In genomic region chr12:99723791-99724190, GRCm38 (mm10) we compare ENCODE assay signal across 14 mouse cellular contexts.
"Had no signal": no experiment of that assay in that cellular context is flagged by ENCODE, and none has a peak within 500 bp of the region (broad histone marks: within the 10 kb centered on the region; RNA-seq: fewer than 3 reads in every experiment).

No protein-coding gene starts in this region.

- H3K4me2 ChIP-seq: kidney, embryonic 15.5 days; limb, embryonic 15.5 days; liver, embryonic 12.5 days; midbrain, embryonic 12.5 days; neural tube, embryonic 13.5 days; stomach, embryonic 15.5 days had no signal

- H3K27ac ChIP-seq: kidney, embryonic 15.5 days; limb, embryonic 15.5 days; liver, embryonic 12.5 days; midbrain, embryonic 12.5 days; neural tube, embryonic 13.5 days; stomach, embryonic 15.5 days had no signal

- H3K4me1 ChIP-seq: kidney, embryonic 15.5 days; liver, embryonic 12.5 days; megakaryocyte, embryonic 14.5 days; midbrain, embryonic 12.5 days; stomach, embryonic 15.5 days had no signal

- H3K36me3 ChIP-seq: kidney, embryonic 15.5 days; limb, embryonic 15.5 days; liver, embryonic 12.5 days; midbrain, embryonic 12.5 days; neural tube, embryonic 13.5 days; stomach, embryonic 15.5 days had no signal

- H3K9me3 ChIP-seq: kidney, embryonic 15.5 days; limb, embryonic 15.5 days; liver, embryonic 12.5 days; megakaryocyte, embryonic 14.5 days; midbrain, embryonic 12.5 days; neural tube, embryonic 13.5 days; stomach, embryonic 15.5 days had no signal

- ATAC-seq: intestine, embryonic 16.5 days; liver, embryonic 12.5 days; midbrain, embryonic 16.5 days had no signal

- DNase-seq: layer of hippocampus, adult 9-11 months; layer of hippocampus, postnatal 36 days; right cerebral cortex, postnatal 14 days; thymus, adult 2 months; thymus, postnatal 25 days had no signal

- H3K27me3 ChIP-seq: kidney, embryonic 15.5 days; limb, embryonic 15.5 days; liver, embryonic 12.5 days; megakaryocyte, embryonic 14.5 days; midbrain, embryonic 12.5 days; neural tube, embryonic 13.5 days; stomach, embryonic 15.5 days had no signal

- H3K9ac ChIP-seq: kidney, embryonic 15.5 days; limb, embryonic 15.5 days; liver, embryonic 12.5 days; midbrain, embryonic 12.5 days; neural tube, embryonic 13.5 days; stomach, embryonic 15.5 days had no signal

- H3K4me3 ChIP-seq: kidney, embryonic 15.5 days; limb, embryonic 15.5 days; liver, embryonic 12.5 days; megakaryocyte, embryonic 14.5 days; midbrain, embryonic 12.5 days; neural tube, embryonic 13.5 days; stomach, embryonic 15.5 days had no signal
